Mouse (Mus musculus) heart, embryonic 16.5 days (tissue): Measurements from ENCODE around the gene Rab14. TPM values are rescaled to one million over a fixed set of nuclear protein-coding genes. Genes with fewer than 3 reads are reported as not detected.
A peak's percentile ranks its signal among the peaks of the same experiment; 100 is the strongest.

Experiments used
- ATAC-seq: fragments of 200-750 bp; cut with Nextera tagmentation; replicated peaks from 2 replicates; pipeline ENCODE4 v1.8.0; 2017; ENCODE audit warnings: moderate number of reproducible peaks; ENCODE audit not compliant: insufficient read depth, low FRiP score; ENCODE audit errors: extremely low read depth
- H3K27ac ChIP-seq: fragments of 300-500 bp; sonication (generic); 2 replicates; pipeline ENCODE4 v1.5.1; 2014; ENCODE audit warnings: mild to moderate bottlenecking, low read length, control low read depth, moderate library complexity
- H3K27me3 ChIP-seq: fragments of 300-500 bp; sonication (generic); 2 replicates; pipeline ENCODE4 v1.6.1; 2014; ENCODE audit warnings: low read length, mixed read lengths; ENCODE audit not compliant: control insufficient read depth, insufficient read depth
- H3K36me3 ChIP-seq: fragments of 300-500 bp; sonication (generic); 2 replicates; pipeline ENCODE4 v1.6.1; 2014; ENCODE audit not compliant: control insufficient read depth, insufficient read depth
- H3K4me1 ChIP-seq: fragments of 300-500 bp; sonication (generic); 2 replicates; pipeline ENCODE4 v1.6.1; 2014; ENCODE audit warnings: low read length, mixed read lengths; ENCODE audit not compliant: control insufficient read depth, insufficient read depth
- H3K4me2 ChIP-seq: fragments of 300-500 bp; sonication (generic); 2 replicates; pipeline ENCODE4 v1.6.1; 2014; ENCODE audit warnings: low read depth, mild to moderate bottlenecking, control low read depth, low read length
- H3K4me3 ChIP-seq: fragments of 300-500 bp; sonication (generic); 2 replicates; pipeline ENCODE4 v1.5.1; 2014; ENCODE audit warnings: mild to moderate bottlenecking, control low read depth, low read length
- H3K9ac ChIP-seq: fragments of 300-500 bp; sonication (generic); 2 replicates; pipeline ENCODE4 v1.6.1; 2014; ENCODE audit warnings: low read length, control low read depth
- H3K9me3 ChIP-seq: fragments of 300-500 bp; sonication (generic); replicated peaks from 2 replicates; pipeline ENCODE4 v1.6.1; 2016; ENCODE audit warnings: low read length; ENCODE audit not compliant: control insufficient read depth
- WGBS: fragments of 180-500 bp; shearing (Covaris S2); extraction: QIAGEN DNeasy Blood & Tissue Kit; methylation state at CpG from one replicate; pipeline ENCODE4 v1.1.7; 2014; 5-methylcytosine and 5-hydroxymethylcytosine counted together
- polyA plus RNA-seq: library from polyadenylated mRNA; unstranded; fragments of >200 nt; fragmentation: Nextera tagmentation; extraction: Ambion mirVana; gene quantifications from 2 replicates; pipeline ENCODE4 v1.2.1, GENCODE M21; 2015

Gene Rab14
- 256 and 284 TPM in 2 replicates for polyA plus RNA-seq

DNA sequence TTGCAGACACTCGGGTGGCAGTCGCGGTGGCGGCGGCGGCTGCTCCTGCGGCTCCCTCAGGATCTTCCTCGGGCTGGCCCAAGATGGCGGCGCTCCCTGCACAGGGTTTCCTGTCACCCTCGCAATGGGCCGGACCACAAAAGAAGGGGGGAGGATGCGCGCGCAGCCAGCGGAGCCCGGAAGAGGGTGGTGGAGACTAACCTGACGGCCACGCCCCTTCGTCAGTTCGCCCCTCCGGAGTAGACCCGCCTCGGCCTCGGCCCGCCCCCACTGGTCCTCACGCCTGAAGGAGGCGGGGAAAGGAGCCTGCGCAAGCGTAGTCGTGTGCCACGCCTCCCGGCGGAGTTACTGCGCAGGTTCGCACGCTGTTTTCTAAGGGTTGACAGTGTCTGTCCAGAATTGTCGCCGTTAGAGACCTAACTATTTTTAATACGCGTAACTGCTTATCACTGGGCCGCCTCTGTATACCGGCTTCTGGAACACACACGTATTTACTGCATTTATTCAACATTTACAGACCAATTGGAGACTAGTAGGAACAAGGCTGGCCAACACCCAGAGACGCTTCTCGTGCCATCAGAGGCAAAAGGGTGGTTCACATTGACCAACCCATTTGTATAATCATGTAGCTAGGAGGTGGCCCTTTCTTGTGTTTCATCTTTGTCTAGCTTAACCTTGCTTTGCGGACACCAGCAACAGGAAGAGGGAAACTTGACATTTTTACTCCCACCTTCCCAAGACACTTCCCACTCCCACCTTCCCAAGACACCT lies at the start of gene Rab14:
TSS of gene Rab14 (minus strand) at position 223 of the 771 bp plus-strand sequence.
- H3K4me3 ChIP-seq = peak within 1 kb of the TSS; percentile 98
- peak; percentile 97 for ATAC-seq

DNA sequence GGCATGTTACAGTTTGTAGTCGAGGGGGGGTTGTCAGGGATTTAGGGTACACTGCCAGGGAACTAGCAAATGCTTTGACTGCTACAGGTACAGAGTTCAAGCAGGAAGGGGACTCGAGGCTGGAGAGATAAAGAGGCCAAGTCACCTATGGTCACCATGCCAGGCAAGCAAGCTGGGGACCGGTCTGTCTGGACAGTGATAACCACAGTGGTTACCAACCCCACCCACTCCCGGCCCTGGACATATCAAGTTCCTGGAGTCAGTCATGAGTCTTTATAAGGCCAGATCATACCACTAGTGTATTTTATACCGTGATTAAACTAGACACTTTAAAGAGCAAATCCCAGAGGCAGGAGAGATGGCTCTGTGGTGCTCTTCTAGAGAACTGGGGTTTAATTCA lies 46.8 kb upstream of the Rab14 start:
- Histone ChIP-seq H3K4me1 (no peaks in the 10 kb centered on the region), H3K9me3 (peaks cover 4% of the 10 kb centered on the region), H3K9ac (no peak overlapping the region), H3K36me3 (no peaks in the 10 kb centered on the region), H3K27ac (no peak overlapping the region), H3K4me2 (no peak overlapping the region), H3K27me3 (no peaks in the 10 kb centered on the region), H3K4me3 (no peak overlapping the region)
- 45% methylated on average over 5 of the region's 5 CpGs for WGBS
- ATAC-seq = no peak

More for the DNA sequence above, at the start of gene Rab14:
- Histone ChIP-seq H3K27me3 (no peaks in the 10 kb centered on the region), H3K4me1 (peaks cover 12% of the 10 kb centered on the region), H3K36me3 (peaks cover 2% of the 10 kb centered on the region; the same call in 1 of the 2 replicates), H3K9ac (peak within 1 kb of the TSS; percentile 100), H3K27ac (peak within 1 kb of the TSS; percentile 96), H3K4me2 (peak within 1 kb of the TSS; percentile 77), H3K9me3 (no peaks in the 10 kb centered on the region)
- under 1% methylated on average over 43 of the region's 47 CpGs for WGBS

DNA sequence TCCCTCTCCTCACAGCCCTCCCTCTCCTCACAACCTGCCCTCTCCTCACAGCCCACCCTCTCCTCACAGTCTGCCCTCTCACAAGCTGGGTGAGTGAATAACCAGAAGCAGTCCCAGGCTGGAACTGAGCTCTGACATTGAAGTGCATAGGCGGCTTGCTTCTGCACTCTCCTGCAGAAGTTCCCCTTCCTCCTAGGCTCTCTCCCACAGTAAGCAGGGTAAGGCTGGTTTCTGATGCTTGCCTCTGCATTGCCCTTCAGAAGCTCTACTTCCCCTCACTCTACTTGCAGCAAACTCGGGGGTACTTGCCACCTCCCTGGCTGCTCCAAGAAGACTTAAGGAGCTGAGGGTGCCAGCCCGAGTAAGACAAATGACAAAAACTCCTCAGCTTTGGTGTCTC lies 43.3 kb upstream of the Rab14 start:
- Histone ChIP-seq H3K27ac (no peak overlapping the region), H3K9ac (no peak overlapping the region), H3K4me1 (no peaks in the 10 kb centered on the region), H3K4me2 (no peak overlapping the region), H3K36me3 (no peaks in the 10 kb centered on the region), H3K4me3 (no peak overlapping the region), H3K27me3 (no peaks in the 10 kb centered on the region), H3K9me3 (peaks cover 8% of the 10 kb centered on the region)
- ATAC-seq = no peak
- 40% methylated on average over 3 of the region's 3 CpGs for WGBS

DNA sequence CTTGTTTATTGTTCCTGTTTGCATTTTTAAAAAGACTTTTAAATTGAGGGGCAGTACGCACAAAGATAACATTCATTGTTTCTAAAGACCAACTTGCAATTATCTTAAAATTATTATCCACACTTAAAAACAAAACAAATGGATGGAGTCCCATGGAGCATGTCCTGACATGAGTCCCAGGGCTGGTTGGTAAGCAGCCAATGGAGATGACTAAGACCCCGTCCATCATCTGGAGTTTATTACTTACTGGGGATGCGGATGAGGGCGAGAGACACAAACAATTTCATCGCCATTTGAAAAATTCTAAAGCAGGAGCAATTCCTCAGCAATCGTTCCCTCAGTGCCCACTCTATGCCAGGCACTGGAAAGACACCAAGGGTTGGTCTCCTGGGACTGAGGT lies 34.1 kb upstream of the Rab14 start:
- Histone ChIP-seq H3K9ac (no peak overlapping the region), H3K4me2 (no peak overlapping the region), H3K27me3 (no peaks in the 10 kb centered on the region), H3K4me1 (peaks cover 32% of the 10 kb centered on the region), H3K27ac (no peak overlapping the region), H3K9me3 (no peaks in the 10 kb centered on the region), H3K4me3 (no peak overlapping the region), H3K36me3 (no peaks in the 10 kb centered on the region)
- WGBS = 72% methylated on average over 6 of the region's 6 CpGs
- no peak for ATAC-seq

- Histone ChIP-seq H3K4me3 (no peak overlapping the region), H3K9ac (no peak overlapping the region), H3K4me1 (peaks cover 33% of the 10 kb centered on the region), H3K27ac (no peak overlapping the region), H3K4me2 (no peak overlapping the region), H3K36me3 (no peaks in the 10 kb centered on the region), H3K27me3 (no peaks in the 10 kb centered on the region), H3K9me3 (no peaks in the 10 kb centered on the region)
- ATAC-seq = no peak
- 27% methylated on average over 3 of the region's 3 CpGs for WGBS
These were observed 33.0 kb upstream of the Rab14 start for GRCm38 (mm10) chr2:35233898-35234297.

DNA sequence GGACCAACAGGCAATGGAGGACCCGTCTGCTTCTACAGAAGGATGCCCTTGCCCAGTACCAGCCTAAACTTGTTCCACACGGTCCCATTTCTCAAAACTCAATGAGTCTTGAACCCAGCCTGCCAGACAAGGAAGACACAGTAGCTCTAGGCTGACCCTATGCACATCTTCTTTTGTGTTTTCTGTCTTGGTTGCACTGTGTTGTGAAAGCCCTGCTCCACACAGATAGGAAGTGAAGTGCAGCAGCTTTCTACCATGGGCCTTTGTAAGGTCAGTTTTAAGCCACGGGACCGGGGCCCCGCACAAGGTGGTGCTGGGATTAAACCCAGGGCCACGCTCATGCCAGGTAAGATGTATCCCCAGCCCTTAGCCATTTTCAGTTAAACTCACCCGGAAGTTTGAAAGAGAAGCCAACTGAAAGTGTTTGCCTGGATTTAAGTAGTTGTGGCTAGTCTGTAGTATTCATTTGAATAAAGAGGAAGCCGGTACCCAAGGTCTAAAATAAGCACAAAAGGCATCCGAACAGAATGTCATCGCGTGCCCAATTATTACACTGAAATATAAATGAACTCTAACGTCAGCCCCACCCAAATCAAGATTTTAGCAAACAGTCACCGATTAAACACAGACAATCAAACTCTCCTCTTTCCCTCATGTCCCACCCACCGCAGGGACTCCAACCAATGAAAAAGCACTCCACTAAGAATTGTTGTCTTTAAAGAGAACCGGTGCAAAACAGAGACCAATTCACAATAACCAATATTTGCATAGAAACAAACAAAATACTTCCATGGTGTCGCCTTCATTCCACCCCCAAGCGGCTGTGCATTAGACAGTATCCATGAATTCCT lies 31.9 kb upstream of the Rab14 start:
- Histone ChIP-seq H3K27me3 (no peaks in the 10 kb centered on the region), H3K9ac (no peak overlapping the region), H3K4me3 (no peak overlapping the region), H3K27ac (0 out of 2 replicates have a peak overlapping the region, but pooled peaks have one; percentile 5), H3K4me2 (peak overlapping the region; percentile 1; the same call in 1 of the 2 replicates), H3K9me3 (no peaks in the 10 kb centered on the region), H3K36me3 (no peaks in the 10 kb centered on the region), H3K4me1 (peaks cover 33% of the 10 kb centered on the region)
- ATAC-seq = no peak
- 56% methylated on average over 17 of the region's 17 CpGs for WGBS

- WGBS = 22% methylated on average over 2 of the region's 2 CpGs
- Histone ChIP-seq H3K9ac (no peak overlapping the region), H3K4me2 (no peak overlapping the region), H3K4me1 (peaks cover 33% of the 10 kb centered on the region), H3K27me3 (no peaks in the 10 kb centered on the region), H3K9me3 (no peaks in the 10 kb centered on the region), H3K4me3 (no peak overlapping the region), H3K27ac (no peak overlapping the region), H3K36me3 (no peaks in the 10 kb centered on the region)
- ATAC-seq = no peak
These were observed 31.0 kb upstream of the Rab14 start for GRCm38 (mm10) chr2:35231871-35232270.

DNA sequence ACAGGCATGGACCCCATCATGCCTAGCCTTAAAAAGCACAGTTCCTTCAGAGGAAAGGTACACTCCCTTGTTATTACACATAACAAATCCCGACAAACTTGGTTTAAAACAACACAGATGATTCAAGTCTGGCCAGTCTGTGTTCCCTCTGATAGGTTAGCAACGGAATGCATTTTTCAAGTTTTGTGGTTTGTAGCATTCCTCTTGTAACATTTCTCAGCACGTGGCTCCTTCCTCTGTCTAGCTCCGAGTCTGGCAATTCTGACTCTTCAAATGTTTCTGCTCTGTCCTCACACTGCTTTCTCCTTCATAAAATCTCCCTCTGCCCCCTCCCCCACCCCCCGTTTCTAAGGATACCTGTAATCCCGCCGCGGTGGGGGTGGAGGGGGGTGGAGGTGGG lies 29.3 kb upstream of the Rab14 start:
- Histone ChIP-seq H3K4me3 (no peak overlapping the region), H3K27me3 (no peaks in the 10 kb centered on the region), H3K4me2 (no peak overlapping the region), H3K9ac (no peak overlapping the region), H3K36me3 (no peaks in the 10 kb centered on the region), H3K4me1 (peaks cover 33% of the 10 kb centered on the region), H3K9me3 (no peaks in the 10 kb centered on the region), H3K27ac (no peak overlapping the region)
- ATAC-seq = no peak
- 22% methylated on average over 8 of the region's 8 CpGs for WGBS

- Histone ChIP-seq H3K4me3 (no peak overlapping the region), H3K9me3 (no peaks in the 10 kb centered on the region), H3K4me1 (peaks cover 22% of the 10 kb centered on the region), H3K27ac (no peak overlapping the region), H3K4me2 (no peak overlapping the region), H3K9ac (no peak overlapping the region), H3K36me3 (no peaks in the 10 kb centered on the region), H3K27me3 (no peaks in the 10 kb centered on the region)
- ATAC-seq = no peak
- WGBS = 47% methylated on average over 4 of the region's 4 CpGs
These were observed 27.2 kb upstream of the Rab14 start for GRCm38 (mm10) chr2:35228145-35228544.
